Comparison of ENCODE assay signal across 9 mouse cellular contexts in the genomic region with DNA sequence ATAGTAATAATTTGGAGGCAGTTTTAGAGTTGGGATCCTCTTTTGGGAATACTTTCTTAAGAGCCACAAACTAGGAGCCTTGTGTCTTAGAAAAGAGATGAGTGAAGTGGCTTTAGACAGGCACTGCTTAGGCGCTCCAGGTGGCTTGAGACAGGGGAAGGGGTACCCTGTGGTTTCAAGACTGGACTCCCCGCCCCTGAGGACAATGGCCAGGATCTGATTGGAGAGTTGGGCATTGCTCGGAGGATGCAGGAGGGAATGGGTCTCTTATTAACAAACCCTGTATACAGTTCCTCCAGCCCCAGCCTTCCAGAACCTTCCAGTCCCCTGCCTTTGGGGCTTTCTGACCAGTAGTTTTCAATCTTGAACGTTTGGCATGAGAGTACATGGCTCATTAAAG. TPM values are rescaled to one million over a fixed set of nuclear protein-coding genes. Genes with fewer than 3 reads are reported as not detected.
A peak's percentile ranks its signal among the peaks of the same experiment; 100 is the strongest.
DNase-seq lines count a peak whose midpoint lies in the region; ATAC-seq and TF ChIP-seq lines count a peak whose summit lies in the region.
"Had no signal": no experiment of that assay in that cellular context is flagged by ENCODE, and none has a peak within 500 bp of the region (broad histone marks: within the 10 kb centered on the region; RNA-seq: fewer than 3 reads in every experiment).

No protein-coding gene starts in this region.

- no peak for ATAC-seq in forebrain, embryonic 11.5 days (replicated peaks; ENCODE audit: low FRiP score)
- ATAC-seq in limb, embryonic 15.5 days (ENCODE audit: insufficient number of reproducible peaks, low FRiP score, low TSS enrichment, low read depth) = no peak
- no peak for ATAC-seq in stomach, embryonic 14.5 days (ENCODE audit: insufficient number of reproducible peaks, insufficient read depth, low FRiP score, low read depth)

- H3K4me3 ChIP-seq in liver, adult 2 months (ENCODE audit: insufficient read depth, low read depth, low read length) = no peak overlapping the region
- H3K4me3 ChIP-seq in forebrain, embryonic 11.5 days (ENCODE audit: low read depth, low read length) = peak overlapping the region; percentile 58; the same call in 1 of the 2 replicates
- peak overlapping the region; percentile 60 for H3K4me3 ChIP-seq in limb, embryonic 15.5 days
- peak overlapping the region; percentile 50; the same call in 1 of the 2 replicates for H3K4me3 ChIP-seq in stomach, embryonic 14.5 days (ENCODE audit: low read depth, low read length)
- H3K4me3 ChIP-seq in thymus, adult 2 months (ENCODE audit: control insufficient read depth, insufficient read depth, low read length) = no peak overlapping the region

- H3K27me3 ChIP-seq in liver, adult 2 months (ENCODE audit: control insufficient read depth, insufficient read depth, low read length) = peaks cover 8% of the 10 kb centered on the region
- H3K27me3 ChIP-seq in forebrain, embryonic 11.5 days (ENCODE audit: control insufficient read depth, insufficient read depth, low read length) = peaks cover 2% of the 10 kb centered on the region; the same call in 1 of the 2 replicates
- no peaks in the 10 kb centered on the region for H3K27me3 ChIP-seq in limb, embryonic 15.5 days
- H3K27me3 ChIP-seq in stomach, embryonic 14.5 days (ENCODE audit: control insufficient read depth, insufficient read depth, low read length) = no peaks in the 10 kb centered on the region
- H3K27me3 ChIP-seq in thymus, adult 2 months (ENCODE audit: control insufficient read depth, insufficient read depth, low read length) = no peaks in the 10 kb centered on the region

- TF ChIP-seq CTCF in liver, adult 2 months (IDR thresholded peaks at IDR 0.05; ENCODE audit: low read depth, low read length) = no peak
- TF ChIP-seq CTCF in thymus, adult 2 months (IDR thresholded peaks at IDR 0.05; ENCODE audit: borderline replicate concordance, control insufficient read depth, extremely low read depth, insufficient read depth, low read length, poor library complexity) = no peak

- no peaks in the 10 kb centered on the region for H3K9me3 ChIP-seq in forebrain, embryonic 11.5 days (ENCODE audit: control insufficient read depth, low read length)
- H3K9me3 ChIP-seq in limb, embryonic 15.5 days = no peaks in the 10 kb centered on the region
- H3K9me3 ChIP-seq in stomach, embryonic 14.5 days (ENCODE audit: control insufficient read depth, low read depth, low read length) = no peaks in the 10 kb centered on the region
- H3K9me3 ChIP-seq: liver, embryonic 15.5 days had no signal

- H3K4me1 ChIP-seq in liver, adult 2 months (ENCODE audit: control insufficient read depth, insufficient read depth, low read length) = no peaks in the 10 kb centered on the region
- peaks cover 2% of the 10 kb centered on the region; the same call in 1 of the 2 replicates for H3K4me1 ChIP-seq in forebrain, embryonic 11.5 days (replicated peaks; ENCODE audit: control insufficient read depth, insufficient read depth, low read length)
- H3K4me1 ChIP-seq in limb, embryonic 15.5 days = peaks cover 23% of the 10 kb centered on the region
- 0 out of 2 replicates have a peak, but pooled peaks cover 5% of the 10 kb centered on the region for H3K4me1 ChIP-seq in stomach, embryonic 14.5 days (ENCODE audit: control insufficient read depth, insufficient read depth, low read length)
- H3K4me1 ChIP-seq in thymus, adult 2 months (replicated peaks; ENCODE audit: control insufficient read depth, insufficient read depth, low read length) = peaks cover 11% of the 10 kb centered on the region

- peak overlapping the region; percentile 84; the same call in 1 of the 2 replicates for H3K27ac ChIP-seq in liver, adult 2 months (replicated peaks; ENCODE audit: insufficient read depth, low read depth, low read length)
- H3K27ac ChIP-seq in forebrain, embryonic 11.5 days (ENCODE audit: low read depth, low read length) = peak overlapping the region; percentile 27; the same call in 1 of the 2 replicates
- peak overlapping the region; percentile 96 for H3K27ac ChIP-seq in limb, embryonic 15.5 days
- H3K27ac ChIP-seq in stomach, embryonic 14.5 days (ENCODE audit: low read length) = peak overlapping the region; percentile 53
- no peak overlapping the region for H3K27ac ChIP-seq in thymus, adult 2 months (ENCODE audit: control insufficient read depth, insufficient read depth, low read length)

- H3K9ac ChIP-seq in liver, adult 2 months (ENCODE audit: low read depth, low read length) = no peak overlapping the region
- no peak overlapping the region for H3K9ac ChIP-seq in forebrain, embryonic 11.5 days (ENCODE audit: low read length)
- H3K9ac ChIP-seq in limb, embryonic 15.5 days = no peak overlapping the region; the same call in 1 of the 2 replicates
- H3K9ac ChIP-seq in stomach, embryonic 14.5 days (replicated peaks; ENCODE audit: low read depth, low read length) = no peak overlapping the region

- TF ChIP-seq POLR2A in liver, adult 2 months (IDR thresholded peaks at IDR 0.05; ENCODE audit: extremely low read depth, insufficient read depth, low read length) = no peak
- TF ChIP-seq POLR2A in thymus, adult 2 months (IDR thresholded peaks at IDR 0.05; ENCODE audit: control insufficient read depth, extremely low read depth, insufficient read depth, low read length, poor library complexity) = no peak

- peak overlapping the region; percentile 97; the same call in 1 of the 2 replicates for H3K4me2 ChIP-seq in forebrain, embryonic 11.5 days (ENCODE audit: low read depth, low read length, severe bottlenecking)
- H3K4me2 ChIP-seq in limb, embryonic 15.5 days = peak overlapping the region; percentile 80
- peak overlapping the region; percentile 50 for H3K4me2 ChIP-seq in stomach, embryonic 14.5 days (replicated peaks; ENCODE audit: low read depth, low read length)

- H3K36me3 ChIP-seq in liver, adult 2 months (ENCODE audit: control insufficient read depth, insufficient read depth, low read length) = no peaks in the 10 kb centered on the region
- H3K36me3 ChIP-seq in forebrain, embryonic 11.5 days (ENCODE audit: control insufficient read depth, insufficient read depth, low read length) = no peaks in the 10 kb centered on the region
- H3K36me3 ChIP-seq in limb, embryonic 15.5 days = no peaks in the 10 kb centered on the region
- H3K36me3 ChIP-seq in stomach, embryonic 14.5 days (ENCODE audit: control insufficient read depth, insufficient read depth, low read length) = no peaks in the 10 kb centered on the region
- H3K36me3 ChIP-seq in thymus, adult 2 months (ENCODE audit: control insufficient read depth, insufficient read depth, low read length) = no peaks in the 10 kb centered on the region
- H3K36me3 ChIP-seq: liver, embryonic 15.5 days had no signal

- H3K79me2 ChIP-seq in liver, adult 2 months (ENCODE audit: control insufficient read depth, insufficient read depth, low read length) = no peaks in the 10 kb centered on the region

- DNase-seq in liver, adult 2 months (ENCODE audit: extremely low read depth, low read depth, low spot score) = no peak
- DNase-seq in liver = no peak
- DNase-seq in forebrain, embryonic 11.5 days (ENCODE audit: low spot score) = peak; percentile 59
- no peak for DNase-seq in thymus, adult 2 months
- DNase-seq in right cerebral cortex, postnatal 14 days = no peak
- no peak for DNase-seq in left cerebral cortex, postnatal 25 days (ENCODE audit: low spot score in 2 of 2)

- WGBS in liver, adult 2 months = 19% methylated on average over 4 of the region's 4 CpGs
- WGBS in forebrain, embryonic 11.5 days = 6% methylated on average over 4 of the region's 4 CpGs
- WGBS in limb, embryonic 15.5 days = 8% methylated on average over 4 of the region's 4 CpGs
- WGBS in stomach, embryonic 14.5 days = 11% methylated on average over 4 of the region's 4 CpGs
- WGBS in thymus, adult 2 months = 68% methylated on average over 4 of the region's 4 CpGs

- intact Hi-C loops in left cerebral cortex, postnatal 25 days (cut with DNase I) = no loop called here

RNA-seq across cellular contexts. Expression of a gene that starts 0.6 kb away (rescaled TPM):
- total RNA-seq in liver, adult 2 months (2014; rRNA removed) = 3.4 and 4.8 TPM in 2 replicates
- 6.3 and 8.0 TPM in 2 replicates for polyA plus RNA-seq in liver, adult 2 months (2012; rRNA removed)
- polyA plus RNA-seq in forebrain, embryonic 11.5 days (2014; fragmentation: Nextera tagmentation; extraction: Ambion mirVana) = 13.8 and 16.5 TPM in 2 replicates
- 36.2 and 36.3 TPM in 2 replicates for polyA plus RNA-seq in limb, embryonic 15.5 days (2015; fragmentation: Nextera tagmentation; extraction: Ambion mirVana)
- 34.0 and 36.6 TPM in 2 replicates for polyA plus RNA-seq in stomach, embryonic 14.5 days (2014; fragmentation: Nextera tagmentation; extraction: Ambion mirVana)
- polyA plus RNA-seq in thymus, adult 2 months (2012; rRNA removed) = 47.2 and 62.7 TPM in 2 replicates
- total RNA-seq in left cerebral cortex, postnatal 25 days (2021) = 10 to 100 TPM in 1 of 2 experiments, 1 to 10 TPM in 1; 9.6 to 12.4 TPM

Comparison
In these comparisons a context has a peak if more than half of its experiments do, and no peak if none do; other contexts are left out.
1. H3K4me3 ChIP-seq: peak in forebrain, embryonic 11.5 days (single experiment), limb, embryonic 15.5 days (single experiment) and stomach, embryonic 14.5 days (single experiment); none in liver, adult 2 months (single experiment) and thymus, adult 2 months (single experiment).
2. Peak in every context shown above with its lines, with median percentiles within 50 percentile points of each other: H3K4me2 ChIP-seq.